Mouse (Mus musculus) adrenal gland (tissue): ENCODE measurements around the gene Mrps27.
"Not testable (repeated sequence)": the region's sequence is repeated elsewhere in the genome, so short reads cannot be mapped to it uniquely, and the experiment has no call there.

ENCODE experiments used
- intact Hi-C: fragments of 180-260 bp; cut with DNase I; formaldehyde crosslinking; loops from one replicate; pipeline ENCODE4 v1.15.1; 2025
- long read RNA-seq, 2 experiments: library from polyadenylated mRNA; unstranded; transcript quantifications; one replicate each; pipeline ENCODE4 v2.0.0; 2020; ENCODE audit warnings: borderline replicate concordance in 1 of 2; ENCODE audit not compliant: insufficient replicate concordance in 1 of 2

The Mrps27 gene
- long read RNA-seq, experiment 1, transcript Mrps27-201 (11 exons, 1,849 nt) = major isoform, 79 of 92 reads
- long read RNA-seq, experiment 1, partial matches to known transcripts = 7 of 92 reads
- long read RNA-seq, experiment 1, other reads (novel, unspliced or antisense) = 6 of 92 reads
- long read RNA-seq, experiment 2, transcript Mrps27-201 (11 exons, 1,849 nt) = major isoform, 62 of 87 reads
- long read RNA-seq, experiment 2, partial matches to known transcripts = 8 of 87 reads
- long read RNA-seq, experiment 2, other reads (novel, unspliced or antisense) = 17 of 87 reads

DNA sequence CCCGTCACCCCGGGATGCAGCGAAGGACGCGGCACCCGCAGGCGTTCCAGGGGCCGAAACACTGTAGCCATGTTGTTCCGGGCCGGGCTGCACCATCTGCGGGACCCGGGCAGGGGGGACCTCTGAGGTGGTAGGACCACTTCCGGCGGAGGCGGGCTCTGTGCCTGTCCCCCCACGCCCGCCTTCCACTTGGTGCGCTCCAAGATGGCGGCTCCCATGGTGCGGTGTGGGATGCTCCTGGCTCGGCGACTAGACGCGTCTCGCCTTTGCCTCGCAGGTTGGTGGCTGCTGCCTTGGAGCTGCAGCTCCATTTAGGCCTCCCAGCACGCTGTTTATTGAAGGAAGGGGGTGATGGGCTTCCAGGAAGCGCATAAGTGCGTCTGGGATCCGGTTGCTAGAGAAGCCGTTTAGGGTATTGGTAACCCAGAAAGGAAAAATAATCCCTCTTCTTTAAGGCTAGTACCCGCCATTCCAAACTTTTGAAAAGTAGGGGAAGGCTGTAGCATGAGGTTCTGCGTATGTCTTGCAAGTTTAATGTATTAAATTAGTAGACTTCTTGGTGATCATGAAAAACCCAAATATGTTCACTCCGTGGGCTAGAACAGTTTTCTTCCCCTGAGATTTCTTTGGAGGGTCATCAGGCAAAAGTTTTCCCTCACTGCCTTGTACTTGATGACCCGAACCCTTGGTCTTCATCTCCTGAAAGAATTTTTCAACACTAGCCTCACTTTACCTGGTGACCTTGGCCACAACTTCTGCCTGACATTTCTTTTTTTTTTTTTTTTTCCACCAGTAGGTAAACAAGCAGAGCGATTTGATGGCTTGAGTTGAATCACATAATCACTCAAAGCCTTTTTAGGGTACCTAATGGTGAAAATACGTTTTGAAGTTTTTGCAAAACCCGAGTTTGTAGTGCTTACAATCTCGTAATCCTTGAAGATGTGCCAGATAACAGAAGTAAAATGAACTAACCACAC, at the start of gene Mrps27, which contains the start of gene Ptcd2:
Mrps27 (plus strand) TSS at position 188 of the 977 bp plus-strand sequence.
Ptcd2 (minus strand) TSS at position 107 of the 977 bp plus-strand sequence.
- intact Hi-C loops = no loop called here

DNA sequence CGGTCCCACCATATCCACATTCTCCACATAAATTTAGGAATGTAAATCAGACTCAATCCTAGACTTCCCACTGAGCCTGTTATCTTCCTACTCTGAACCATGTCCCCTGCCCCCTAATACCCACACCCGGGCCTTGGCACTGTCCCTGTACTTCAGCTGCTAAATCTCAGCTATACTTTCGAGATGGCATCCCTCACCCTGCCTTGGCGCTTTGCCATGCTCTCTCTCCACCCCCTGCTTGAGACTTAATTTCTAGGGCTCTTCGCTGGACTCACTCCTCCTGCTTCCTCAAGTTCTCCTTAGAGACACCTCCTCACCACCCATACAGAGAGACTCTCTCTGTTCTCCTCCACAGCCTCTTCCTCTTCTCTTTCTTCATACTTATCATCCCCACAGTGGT, 44.7 kb upstream of the Mrps27 start:
- intact Hi-C loops = no loop called here

DNA sequence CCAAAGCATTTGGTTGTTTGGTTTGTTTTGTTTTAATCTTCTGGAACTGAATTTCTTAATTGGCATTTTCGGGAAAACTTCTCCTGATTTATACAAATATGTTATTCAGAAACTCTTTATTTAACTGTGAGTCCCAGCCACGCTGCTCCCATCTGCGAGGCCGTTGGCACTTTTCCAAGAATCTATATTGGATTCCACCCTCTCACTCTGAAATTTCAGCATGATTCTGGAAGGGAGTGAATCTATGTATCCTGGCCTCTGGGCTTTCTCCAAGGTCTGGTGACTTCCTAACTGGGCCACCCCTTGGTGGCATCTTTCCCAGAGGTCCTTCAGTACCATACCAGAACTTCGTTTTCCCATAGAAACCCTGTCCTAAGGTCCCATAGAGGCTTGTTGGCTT, 40.7 kb upstream of the Mrps27 start:
- intact Hi-C loops = no loop called here

DNA sequence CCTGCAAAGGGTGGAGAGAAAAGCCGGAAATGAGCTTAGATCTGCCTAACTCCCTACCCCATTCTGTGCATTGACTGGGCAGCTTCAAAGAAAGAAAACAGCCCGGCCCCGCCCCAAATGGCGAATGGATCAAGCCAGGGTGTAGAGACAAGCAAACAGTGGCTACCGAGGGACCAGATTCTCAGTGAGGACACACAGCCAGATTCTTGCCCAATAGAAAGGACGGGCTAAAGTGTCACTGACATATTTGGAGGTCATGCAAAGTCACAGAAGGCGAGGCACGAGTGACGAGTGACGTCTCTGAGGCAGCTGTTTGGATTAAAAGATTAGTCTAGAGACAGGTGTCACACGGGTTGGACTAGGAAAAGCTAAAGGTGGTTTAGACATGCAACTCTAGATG, 40.2 kb upstream of the Mrps27 start:
- intact Hi-C loops = no loop called here

DNA sequence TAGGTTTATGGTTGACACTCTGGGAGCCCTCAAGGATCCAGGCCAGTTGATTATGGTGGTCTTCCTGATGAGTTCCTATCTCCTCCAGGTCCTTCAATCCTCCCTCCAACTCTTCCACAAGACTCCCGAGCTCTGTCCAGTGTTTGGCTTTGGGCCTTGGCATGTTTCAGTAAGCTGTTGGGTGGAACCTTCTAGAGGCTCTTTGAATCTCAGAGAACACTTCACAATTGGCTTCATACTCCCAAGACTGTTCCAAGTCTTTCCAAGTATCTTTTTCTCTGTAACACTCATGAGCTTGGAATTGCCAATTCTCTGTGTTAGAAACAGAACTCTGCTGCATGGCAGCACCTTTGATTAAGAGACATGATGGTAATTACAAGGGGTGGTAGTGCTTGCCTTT, 39.4 kb upstream of the Mrps27 start:
- intact Hi-C loops = no loop called here

DNA sequence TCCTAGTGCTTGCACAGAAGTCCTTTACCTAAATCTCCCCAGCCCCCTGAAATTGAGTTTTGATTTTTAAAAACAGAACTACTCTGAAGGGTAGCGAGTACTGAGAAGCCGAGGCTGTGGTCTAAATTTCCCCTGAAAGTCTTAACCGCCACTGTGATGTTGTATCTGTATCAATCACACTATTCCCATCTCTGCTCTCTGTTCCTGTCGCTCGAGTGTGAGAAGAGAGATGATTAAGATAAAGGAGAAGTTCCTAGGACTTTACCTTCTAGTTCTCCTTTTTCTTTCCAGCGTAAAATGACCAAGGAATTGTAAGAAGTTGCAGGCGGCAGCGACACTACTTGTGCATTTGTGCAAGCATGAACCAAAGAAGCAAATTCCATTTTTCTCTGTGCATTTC, 38.4 kb upstream of the Mrps27 start:
- intact Hi-C loops = no loop called here

DNA sequence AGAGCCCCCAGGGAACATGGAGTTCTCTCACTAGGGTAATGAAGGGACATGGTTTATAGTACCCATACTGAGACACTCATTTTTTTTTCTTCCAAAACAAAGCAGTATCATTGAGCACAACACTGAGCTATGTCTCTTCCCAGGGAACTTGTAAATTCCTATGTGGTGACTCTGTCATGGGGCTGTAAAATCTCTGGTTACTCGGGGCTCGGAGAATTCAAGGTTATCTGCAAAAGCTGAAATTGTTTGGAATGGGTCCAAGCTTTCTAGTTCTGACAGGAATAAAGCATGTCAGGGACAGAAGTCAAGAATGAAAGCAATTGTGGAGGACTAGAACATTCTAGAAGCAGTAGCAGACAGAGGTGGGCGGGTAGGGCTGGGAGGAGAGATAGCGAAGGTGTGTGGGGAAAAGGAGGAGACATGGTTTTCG, 36.6 kb upstream of the Mrps27 start:
- intact Hi-C loops = no loop called here

DNA sequence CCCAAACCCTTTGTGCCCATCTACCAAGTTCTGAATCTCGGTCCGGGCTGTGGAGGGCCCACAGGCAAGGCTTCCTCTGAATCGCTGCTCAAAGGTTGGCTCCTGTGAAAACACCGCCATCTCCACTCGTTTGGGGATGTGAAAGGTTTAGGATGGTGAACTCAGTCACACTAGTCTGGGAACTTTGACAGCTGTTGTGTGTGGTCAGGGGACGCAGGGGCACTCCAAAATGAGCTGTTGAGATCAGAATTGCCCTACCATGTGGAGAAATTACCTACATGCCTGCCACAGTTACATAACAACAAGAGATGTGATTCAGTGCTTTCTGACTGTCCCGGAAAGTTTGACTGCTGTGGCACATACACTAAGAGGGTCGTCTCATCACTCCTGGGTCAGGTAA, 36.2 kb upstream of the Mrps27 start:
- intact Hi-C loops = no loop called here

DNA sequence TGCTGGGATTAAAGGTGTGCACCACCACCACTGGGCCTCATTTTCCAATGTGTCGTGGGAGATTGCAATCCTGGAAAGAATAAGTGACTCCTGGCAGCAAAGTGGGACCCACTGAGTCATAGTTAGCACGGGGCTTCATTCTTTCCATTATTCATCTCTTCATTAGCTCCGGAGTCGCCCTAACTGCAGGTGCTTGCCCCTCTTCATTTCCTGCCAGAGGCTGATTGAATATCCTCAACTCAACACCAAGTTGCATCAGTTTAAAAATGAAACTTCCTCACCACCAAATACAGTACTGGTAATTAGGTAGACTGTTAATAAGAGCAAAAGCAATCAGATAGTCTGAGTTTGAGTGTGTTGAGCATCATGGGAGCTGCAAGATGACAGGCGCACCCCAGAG, 30.5 kb upstream of the Mrps27 start:
- intact Hi-C loops = loop anchor here (10.0 kb wide), 1 partner anchor 449 kb away; no protein-coding TSS in a partner anchor

DNA sequence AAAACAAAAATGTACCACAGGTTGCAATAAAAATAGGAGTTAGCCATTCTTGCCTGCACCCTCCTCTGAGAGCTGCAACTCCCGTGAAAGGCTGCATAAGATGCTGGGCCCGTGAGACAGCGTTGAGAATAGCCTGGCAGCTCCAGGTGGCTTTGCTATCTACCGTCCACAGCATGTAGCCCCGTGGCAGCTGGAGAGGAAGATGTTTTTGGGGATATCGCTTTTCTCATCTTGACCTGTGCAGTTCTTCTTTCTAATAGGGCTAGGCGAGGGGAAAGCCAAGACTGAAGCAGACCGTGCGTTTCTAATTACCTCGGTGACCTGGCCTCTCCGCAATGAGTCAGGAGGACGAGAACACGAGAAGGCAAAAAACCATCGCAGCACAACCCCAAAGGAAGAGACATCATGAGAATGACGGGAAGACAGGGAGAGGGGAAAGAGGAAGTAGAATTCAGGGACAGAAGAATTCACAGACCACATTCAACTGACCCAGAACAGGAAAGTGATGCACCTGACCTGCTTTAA, 29.9 kb upstream of the Mrps27 start:
- intact Hi-C loops = loop anchor here (10.0 kb wide), 1 partner anchor 450 kb away; no protein-coding TSS in a partner anchor

DNA sequence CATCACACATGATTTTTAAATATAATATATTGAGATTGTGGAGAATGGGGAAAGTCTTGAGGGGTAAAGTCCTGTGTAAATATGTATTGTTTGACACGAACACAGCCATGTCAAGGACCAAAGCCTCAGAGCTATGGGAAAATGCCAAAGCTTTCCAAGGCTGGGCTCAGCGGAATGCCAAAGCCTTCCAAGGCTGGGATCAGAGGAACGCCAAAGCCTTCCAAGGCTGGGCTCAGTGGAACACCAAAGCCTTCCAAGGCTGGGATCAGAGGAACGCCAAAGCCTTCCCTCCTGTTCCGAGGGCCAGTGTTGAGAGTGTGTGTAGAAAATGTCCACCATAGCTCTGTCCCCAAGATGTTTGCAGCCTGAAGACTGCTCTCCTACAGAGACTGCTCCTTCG, 28.2 kb upstream of the Mrps27 start:
- intact Hi-C loops = loop anchor here (2.0 to 10.0 kb wide), 2 partner anchors 148 to 452 kb away; no protein-coding TSS in a partner anchor

DNA sequence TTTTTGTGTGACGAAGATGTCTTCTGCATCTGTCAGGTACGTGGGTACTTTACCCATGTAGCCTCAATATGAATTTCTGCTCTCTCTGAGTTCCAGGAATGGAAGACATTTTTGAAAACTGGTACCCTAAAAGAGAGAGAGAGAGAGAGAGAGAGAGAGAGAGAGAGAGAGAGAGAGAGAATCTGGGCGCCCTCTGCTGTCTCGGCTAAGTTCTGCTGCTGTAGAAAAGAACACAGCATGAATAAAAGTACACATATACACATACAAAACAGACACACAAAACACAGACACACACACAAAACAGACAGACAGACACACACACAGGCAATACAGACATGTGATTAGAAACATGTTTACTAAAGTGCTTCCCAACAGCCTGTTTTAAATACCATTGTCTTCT, 27.5 kb upstream of the Mrps27 start:
- intact Hi-C loops = loop anchor here (2.0 to 10.0 kb wide), 2 partner anchors 148 to 452 kb away; no protein-coding TSS in a partner anchor

DNA sequence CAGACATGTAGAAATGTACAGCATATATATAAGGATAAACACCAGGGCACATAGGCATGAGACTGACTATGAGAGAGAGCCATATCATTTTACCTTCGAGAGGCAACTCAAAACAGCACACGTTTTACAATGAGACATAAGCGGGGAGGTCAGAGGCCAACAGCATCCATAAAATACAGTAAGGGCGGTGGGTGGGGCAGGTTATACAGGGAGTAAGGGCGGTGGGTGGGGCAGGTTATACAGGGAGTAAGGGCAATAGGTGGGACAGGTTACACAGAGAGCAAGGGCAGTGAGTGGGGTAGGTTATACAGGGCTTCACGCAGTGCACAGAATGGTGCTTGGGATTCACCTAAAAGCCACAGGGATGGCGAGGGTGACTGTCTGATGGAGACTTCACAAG, 24.1 kb upstream of the Mrps27 start:
- intact Hi-C loops = no loop called here

DNA sequence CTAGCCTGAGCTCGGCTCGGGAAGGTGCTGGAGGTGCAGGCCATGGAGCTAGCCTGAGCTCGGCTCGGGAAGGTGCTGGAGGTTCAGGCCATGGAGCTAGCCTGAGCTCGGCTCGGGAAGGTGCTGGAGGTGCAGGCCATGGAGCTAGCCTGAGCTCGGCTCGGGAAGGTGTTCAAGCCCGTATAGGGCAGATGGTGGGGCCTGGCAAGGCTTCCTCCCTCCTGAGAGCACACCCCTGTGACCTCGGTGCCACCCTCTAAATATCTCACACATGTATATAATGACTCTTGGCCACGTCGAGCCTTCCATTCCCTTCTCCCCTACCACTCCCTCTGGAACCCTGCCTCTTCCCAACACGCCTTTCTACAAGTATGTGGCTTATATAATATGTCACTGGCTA, 21.7 kb upstream of the Mrps27 start:
- intact Hi-C loops = not testable (repeated sequence)

DNA sequence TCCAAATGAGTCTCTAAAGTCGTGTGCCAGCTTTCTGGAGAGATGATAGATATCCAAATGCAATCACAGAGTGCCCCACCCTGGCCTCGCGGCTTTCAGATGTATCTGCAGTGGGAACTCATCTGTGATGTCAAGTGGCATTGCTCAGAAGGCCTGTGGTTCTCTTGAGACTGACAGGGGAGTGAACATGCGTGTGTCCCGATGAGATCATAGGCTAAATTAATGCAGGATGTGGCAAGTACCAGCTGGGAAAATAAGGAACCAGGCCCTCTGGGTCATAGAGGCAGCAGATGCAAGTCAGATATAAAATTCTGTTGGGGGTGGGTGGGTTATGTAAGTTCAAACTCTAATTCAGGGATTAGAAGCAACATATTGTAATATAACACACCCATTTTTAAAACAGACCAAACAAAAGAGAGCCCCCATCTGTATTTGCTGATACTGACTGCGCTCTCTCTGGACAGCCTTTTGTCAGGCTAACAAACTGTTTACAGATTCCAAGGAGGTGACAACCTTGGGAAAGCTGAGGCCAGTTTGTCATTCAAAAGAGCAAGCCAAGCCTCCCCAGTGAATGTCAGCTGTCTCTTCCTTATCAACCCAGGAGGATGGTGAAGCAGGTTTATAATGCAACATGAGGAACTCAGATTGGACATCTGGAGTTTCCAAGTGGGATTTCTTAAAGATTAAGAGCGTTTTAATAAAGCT, 20.8 kb upstream of the Mrps27 start:
- intact Hi-C loops = no loop called here

DNA sequence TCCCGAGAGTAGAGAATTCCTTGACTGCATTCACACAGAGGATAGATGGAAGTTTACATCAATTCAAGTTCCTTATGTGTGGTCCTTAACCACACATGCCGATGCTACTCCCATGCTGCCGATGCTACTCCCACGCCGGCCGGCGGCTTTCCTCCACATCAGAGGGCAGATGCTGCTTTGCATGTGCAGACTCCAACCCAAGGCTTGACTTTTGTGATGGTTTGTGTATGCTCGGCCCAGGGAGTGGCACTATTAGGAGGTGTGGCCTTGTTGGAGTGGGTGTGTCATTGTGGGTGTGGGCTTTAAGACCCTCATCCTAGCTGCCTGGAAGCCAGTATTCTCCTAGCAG, 20.3 kb upstream of the Mrps27 start:
- intact Hi-C loops = not testable (repeated sequence)

DNA sequence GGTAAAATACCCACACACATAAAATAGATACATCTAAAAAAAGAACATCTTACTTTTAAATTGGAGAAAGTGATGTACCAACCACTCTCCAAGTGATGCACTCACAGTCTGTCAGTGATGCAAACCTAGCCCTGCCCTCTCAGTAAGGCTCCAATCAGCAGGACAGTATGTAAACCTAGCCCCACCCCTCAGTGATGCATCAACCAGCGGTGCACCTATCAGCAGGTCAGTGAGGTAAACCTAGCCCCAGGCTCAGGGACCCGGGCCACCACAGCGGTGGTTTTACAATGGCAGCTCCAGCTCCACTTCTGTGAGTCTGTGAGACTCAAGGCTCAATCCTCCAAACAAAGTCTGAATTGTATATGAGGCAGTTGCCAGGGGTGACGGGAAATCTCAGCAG, 13.3 kb upstream of the Mrps27 start:
- intact Hi-C loops = loop anchor here (5.0 kb wide), 1 partner anchor 374 kb away; no protein-coding TSS in a partner anchor

DNA sequence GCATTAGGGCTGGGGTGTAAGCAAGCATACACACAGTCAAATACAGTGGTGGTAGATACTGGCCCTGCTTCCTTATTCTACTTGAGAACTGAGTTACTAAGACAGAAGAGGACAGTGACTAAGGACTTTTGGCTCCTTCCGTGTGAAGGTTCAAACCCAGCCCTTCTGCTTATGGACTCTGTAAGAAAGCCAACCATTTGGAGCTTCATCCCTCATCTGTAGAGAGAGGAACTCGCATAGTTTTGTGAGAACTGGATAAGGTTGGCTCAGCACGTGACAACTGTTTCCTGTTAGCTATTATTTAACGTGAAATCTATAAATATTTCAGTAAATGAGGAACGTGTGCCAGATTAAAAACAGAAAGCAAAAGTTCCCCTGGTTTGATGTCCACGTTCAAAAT, 7.1 kb upstream of the Mrps27 start:
- intact Hi-C loops = no loop called here

DNA sequence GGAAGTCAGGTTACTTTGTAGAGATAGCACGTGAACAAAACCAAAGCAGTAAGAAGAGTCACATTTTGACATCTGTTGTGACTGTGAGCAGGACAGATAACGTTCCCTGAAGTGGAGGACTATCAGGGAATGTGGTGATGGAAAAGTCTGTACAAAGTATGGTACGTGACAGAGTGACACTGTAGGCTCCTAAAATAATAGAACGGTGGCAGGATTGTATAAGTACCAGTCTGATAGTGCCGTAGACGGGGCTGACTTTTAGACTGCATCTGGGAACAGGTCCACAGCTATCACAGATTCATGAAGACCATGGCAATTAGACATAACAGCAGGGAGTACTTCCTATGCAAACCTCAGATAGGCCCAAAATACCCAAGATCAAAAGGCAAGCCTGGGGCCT, 3.1 kb upstream of the Mrps27 start:
- intact Hi-C loops = no loop called here

DNA sequence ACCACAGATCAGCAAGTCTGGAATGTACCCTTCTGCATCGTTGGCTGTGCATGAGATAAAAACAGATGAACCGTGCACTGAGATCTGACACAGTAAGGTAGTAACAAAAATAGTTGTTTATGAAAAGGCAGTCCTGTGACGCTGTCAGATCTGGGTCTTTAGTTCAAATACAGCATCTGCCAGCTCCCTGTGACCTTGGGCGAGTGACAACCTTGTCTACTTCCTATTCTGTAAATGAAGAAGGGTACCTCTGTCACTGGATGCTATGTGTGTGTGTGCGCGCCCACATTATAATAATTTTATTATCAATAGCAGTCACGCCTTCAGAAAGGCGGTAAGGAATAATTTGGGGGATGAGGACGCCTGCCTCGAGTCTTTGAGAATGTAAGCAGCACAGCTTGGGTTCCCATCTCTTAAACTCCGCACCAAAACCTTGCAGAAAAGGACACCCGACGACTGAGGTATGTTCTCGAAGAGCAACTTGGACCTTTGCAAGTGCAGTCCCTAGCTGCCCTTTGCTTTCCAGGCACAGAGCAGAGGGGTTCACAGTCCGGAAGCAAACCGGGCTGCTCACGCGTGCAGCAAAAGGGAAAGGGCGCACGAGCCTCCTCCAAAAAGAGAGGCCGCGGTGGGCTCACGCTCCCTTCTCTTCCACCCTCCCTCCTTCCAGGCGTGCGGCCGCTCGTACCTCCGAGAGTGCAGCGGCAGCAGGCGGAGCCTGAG, 549 bp upstream of the Mrps27 start:
- intact Hi-C loops = no loop called here
